Mouse (Mus musculus) liver, postnatal 0 days (tissue): ENCODE measurements at regions not wholly inside any gene's neighbourhood (a gene's known extent, or its start where the extent isn't known, plus 50 kb on each side); places are given as distances from the start of the nearest gene placed in this dataset.

Experiments
- ATAC-seq: fragments of 200-750 bp; cut with Nextera tagmentation; 2 replicates; pipeline ENCODE4 v1.8.0; 2017; ENCODE audit warnings: mild to moderate bottlenecking, moderate library complexity
- DNase-seq: peaks from one replicate; pipeline ENCODE4 v3.0.0-alpha.2; 2016
- H3K27ac ChIP-seq: fragments of 300-500 bp; sonication (generic); 2 replicates; pipeline ENCODE4 v1.5.1; 2014; ENCODE audit warnings: antibody characterized with exemption, moderate library complexity, mild to moderate bottlenecking, low read depth
- H3K27me3 ChIP-seq: fragments of 300-500 bp; sonication (generic); 2 replicates; pipeline ENCODE4 v1.6.1; 2014; ENCODE audit warnings: low read length, control low read depth, mixed read lengths; ENCODE audit not compliant: insufficient read depth
- H3K36me3 ChIP-seq: fragments of 300-500 bp; sonication (generic); replicated peaks from 2 replicates; pipeline ENCODE4 v1.6.1; 2014; ENCODE audit warnings: mild to moderate bottlenecking, control low read depth, low read length, moderate library complexity, mixed read lengths; ENCODE audit not compliant: insufficient read depth
- H3K4me1 ChIP-seq: fragments of 300-500 bp; sonication (generic); 2 replicates; pipeline ENCODE4 v1.6.1; 2014; ENCODE audit warnings: antibody characterized with exemption, mild to moderate bottlenecking, control low read depth; ENCODE audit not compliant: insufficient read depth
- H3K4me2 ChIP-seq: fragments of 300-500 bp; sonication (generic); 2 replicates; pipeline ENCODE4 v1.6.1; 2014; ENCODE audit warnings: low read depth, mild to moderate bottlenecking, low read length, moderate library complexity, mixed read lengths
- H3K4me3 ChIP-seq: fragments of 300-500 bp; sonication (generic); 2 replicates; pipeline ENCODE4 v1.5.1; 2014; ENCODE audit warnings: low read depth, low read length
- H3K9ac ChIP-seq: fragments of 300-500 bp; sonication (generic); replicated peaks from 2 replicates; pipeline ENCODE4 v1.6.1; 2014; ENCODE audit warnings: mild to moderate bottlenecking, moderate library complexity
- H3K9me3 ChIP-seq: fragments of 300-500 bp; sonication (generic); 2 replicates; pipeline ENCODE4 v1.6.1; 2016; ENCODE audit warnings: mild to moderate bottlenecking, control low read depth, low read length, mixed read lengths
- CTCF ChIP-seq: sonication (generic); IDR thresholded peaks from 2 replicates; pipeline ENCODE4 v1.5.1; 2016; ENCODE audit warnings: antibody characterized with exemption, low read depth
- EP300 ChIP-seq: IDR thresholded peaks from 2 replicates; pipeline ENCODE4 v1.6.1; 2016; ENCODE audit warnings: antibody characterized with exemption, low read depth, mild to moderate bottlenecking
- WGBS: fragments of 180-500 bp; shearing (Covaris S2); extraction: QIAGEN DNeasy Blood & Tissue Kit; methylation state at CpG from one replicate; pipeline ENCODE4 v1.1.7; 2014; ENCODE audit not compliant: insufficient replicate concordance; 5-methylcytosine and 5-hydroxymethylcytosine counted together

GRCm38 (mm10) chr12:118410917-118411316, 109.7 kb upstream of the Sp4 start:
- DNase-seq, result no peak
- no peak overlapping the region for H3K4me3 ChIP-seq
- no peaks in the 10 kb centered on the region for H3K9me3 ChIP-seq
- no peak overlapping the region for H3K4me2 ChIP-seq
- TF ChIP-seq EP300 (no peak), CTCF (no peak)
- ATAC-seq, result no peak
- H3K9ac ChIP-seq, result no peak overlapping the region
- no peaks in the 10 kb centered on the region for H3K4me1 ChIP-seq
- H3K27ac ChIP-seq, result no peak overlapping the region
- H3K27me3 ChIP-seq, result no peaks in the 10 kb centered on the region
- H3K36me3 ChIP-seq, result no peaks in the 10 kb centered on the region

- ATAC-seq, result no peak
- DNase-seq, result no peak
- H3K4me2 ChIP-seq, result no peak overlapping the region
- H3K27me3 ChIP-seq, result no peaks in the 10 kb centered on the region
- no peaks in the 10 kb centered on the region for H3K9me3 ChIP-seq
- H3K4me1 ChIP-seq, result no peaks in the 10 kb centered on the region
- no peaks in the 10 kb centered on the region for H3K36me3 ChIP-seq
- no peak overlapping the region for H3K27ac ChIP-seq
- TF ChIP-seq CTCF, result no peak
- TF ChIP-seq EP300, result no peak
- H3K4me3 ChIP-seq, result no peak overlapping the region
- H3K9ac ChIP-seq, result no peak overlapping the region
Measured at GRCm38 (mm10) chr12:118405135-118405534, 103.9 kb upstream of the Sp4 start.

GRCm38 (mm10) chr12:118404171-118404570, 102.9 kb upstream of the Sp4 start:
- H3K36me3 ChIP-seq, result no peaks in the 10 kb centered on the region
- TF ChIP-seq CTCF, result no peak
- no peak for TF ChIP-seq EP300
- H3K27ac ChIP-seq, result no peak overlapping the region
- H3K9me3 ChIP-seq, result no peaks in the 10 kb centered on the region
- no peak overlapping the region for H3K4me3 ChIP-seq
- 78% methylated on average over 5 of the region's 5 CpGs for WGBS
- ATAC-seq, result no peak
- no peaks in the 10 kb centered on the region for H3K4me1 ChIP-seq
- DNase-seq, result no peak
- no peak overlapping the region for H3K4me2 ChIP-seq
- no peak overlapping the region for H3K9ac ChIP-seq
- no peaks in the 10 kb centered on the region for H3K27me3 ChIP-seq

GRCm38 (mm10) chr12:118403519-118404087, 102.4 kb upstream of the Sp4 start:
- Histone ChIP-seq H3K27me3 (no peaks in the 10 kb centered on the region), H3K36me3 (no peaks in the 10 kb centered on the region), H3K4me2 (no peak overlapping the region), H3K27ac (no peak overlapping the region), H3K9ac (no peak overlapping the region), H3K4me1 (no peaks in the 10 kb centered on the region), H3K9me3 (no peaks in the 10 kb centered on the region), H3K4me3 (no peak overlapping the region)
- TF ChIP-seq CTCF, result no peak
- TF ChIP-seq EP300, result no peak
- ATAC-seq (no peak), DNase-seq (no peak)
- WGBS, result 62% methylated on average over 4 of the region's 4 CpGs

GRCm38 (mm10) chr12:118401377-118401776, 100.1 kb upstream of the Sp4 start:
- Histone ChIP-seq H3K4me3 (no peak overlapping the region), H3K36me3 (no peaks in the 10 kb centered on the region), H3K27me3 (no peaks in the 10 kb centered on the region), H3K4me1 (no peaks in the 10 kb centered on the region), H3K27ac (no peak overlapping the region), H3K4me2 (no peak overlapping the region), H3K9me3 (no peaks in the 10 kb centered on the region), H3K9ac (no peak overlapping the region)
- no peak for TF ChIP-seq CTCF
- TF ChIP-seq EP300, result no peak
- ATAC-seq (no peak), DNase-seq (no peak)

- no peaks in the 10 kb centered on the region for H3K27me3 ChIP-seq
- H3K4me3 ChIP-seq, result no peak overlapping the region
- H3K4me1 ChIP-seq, result no peaks in the 10 kb centered on the region
- H3K36me3 ChIP-seq, result no peaks in the 10 kb centered on the region
- ATAC-seq, result no peak
- DNase-seq, result no peak
- no peak overlapping the region for H3K27ac ChIP-seq
- no peaks in the 10 kb centered on the region for H3K9me3 ChIP-seq
- H3K4me2 ChIP-seq, result no peak overlapping the region
- TF ChIP-seq EP300 (no peak), CTCF (no peak)
- no peak overlapping the region for H3K9ac ChIP-seq
Measured at GRCm38 (mm10) chr12:118391654-118392053, 90.4 kb upstream of the Sp4 start.

- WGBS, result 80% methylated on average over 3 of the region's 3 CpGs
- Histone ChIP-seq H3K4me1 (no peaks in the 10 kb centered on the region), H3K4me3 (no peak overlapping the region), H3K9me3 (no peaks in the 10 kb centered on the region), H3K27me3 (no peaks in the 10 kb centered on the region), H3K36me3 (no peaks in the 10 kb centered on the region), H3K9ac (no peak overlapping the region), H3K27ac (no peak overlapping the region), H3K4me2 (no peak overlapping the region)
- no peak for DNase-seq
- no peak for ATAC-seq
- TF ChIP-seq CTCF (no peak), EP300 (no peak)
Measured at GRCm38 (mm10) chr12:118381013-118381412, 79.8 kb upstream of the Sp4 start.
